Mouse (Mus musculus): ENCODE data around the gene Crtam.

Gene Crtam

DNA sequence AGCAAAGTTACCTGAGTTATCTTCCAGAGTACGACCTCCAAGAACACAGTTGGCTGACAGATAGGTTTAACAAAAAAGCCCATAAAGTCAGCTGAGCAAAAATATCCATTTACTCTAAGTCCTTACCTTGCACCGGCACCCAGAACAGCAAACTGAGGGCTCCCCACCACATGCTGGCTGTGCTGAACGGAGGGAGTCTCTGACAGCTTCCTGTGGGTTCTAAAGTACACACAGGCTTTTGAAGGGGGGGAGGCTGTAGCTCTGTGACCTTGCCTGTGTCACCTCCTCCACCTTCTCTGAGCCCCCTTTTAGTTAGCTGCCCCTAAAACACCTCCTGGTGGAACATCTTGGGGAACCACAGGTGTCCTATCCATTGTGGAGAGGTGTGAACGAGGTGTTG, at the start of gene Crtam:
Gene Crtam (minus strand): TSS at position 214 of the 400 bp plus-strand sequence.
- in situ Hi-C loops (cut with MboI, MseI) = no loop called here

DNA sequence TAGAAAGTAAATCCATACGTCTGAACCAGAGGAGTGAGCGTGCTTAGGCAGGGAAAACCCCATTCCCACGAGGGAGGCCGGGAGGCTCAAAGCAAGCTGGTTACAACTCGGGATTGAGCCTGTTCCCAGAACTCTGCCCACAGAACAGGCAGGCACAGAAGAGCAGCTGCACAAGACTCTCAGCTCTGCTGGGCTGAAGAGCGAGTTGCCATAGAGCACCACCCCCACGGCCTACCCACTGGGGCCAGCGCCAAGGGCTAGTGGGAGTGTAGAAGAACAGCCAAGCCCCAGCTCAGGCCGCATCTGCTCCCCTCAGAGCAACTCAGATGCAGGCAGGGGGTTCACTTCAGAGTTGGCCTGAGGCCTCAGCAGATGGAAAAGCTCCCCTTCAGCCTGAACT, 49.7 kb upstream of the Crtam start:
- in situ Hi-C loops (cut with MboI, MseI) = no loop called here

DNA sequence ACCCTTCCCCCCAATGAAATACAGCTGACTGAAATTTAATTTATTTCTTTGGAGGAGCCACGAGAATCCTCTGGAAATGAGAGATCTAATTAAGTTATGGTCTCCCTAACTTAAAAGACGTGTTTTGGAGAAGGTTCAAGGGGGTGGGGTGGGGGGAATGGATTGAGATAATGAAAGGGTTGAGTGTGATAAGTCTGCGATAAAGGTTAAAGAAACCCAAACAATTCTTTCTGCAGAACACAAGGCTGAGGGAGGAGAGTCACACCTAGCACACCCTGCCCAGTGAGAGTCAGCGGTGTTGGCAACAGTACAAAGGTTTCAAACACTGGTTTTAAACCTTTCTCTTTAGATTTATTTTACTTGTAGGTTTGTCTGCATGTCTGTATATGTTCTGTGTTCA, 49.0 kb upstream of the Crtam start:
- in situ Hi-C loops (cut with MboI, MseI) = no loop called here

DNA sequence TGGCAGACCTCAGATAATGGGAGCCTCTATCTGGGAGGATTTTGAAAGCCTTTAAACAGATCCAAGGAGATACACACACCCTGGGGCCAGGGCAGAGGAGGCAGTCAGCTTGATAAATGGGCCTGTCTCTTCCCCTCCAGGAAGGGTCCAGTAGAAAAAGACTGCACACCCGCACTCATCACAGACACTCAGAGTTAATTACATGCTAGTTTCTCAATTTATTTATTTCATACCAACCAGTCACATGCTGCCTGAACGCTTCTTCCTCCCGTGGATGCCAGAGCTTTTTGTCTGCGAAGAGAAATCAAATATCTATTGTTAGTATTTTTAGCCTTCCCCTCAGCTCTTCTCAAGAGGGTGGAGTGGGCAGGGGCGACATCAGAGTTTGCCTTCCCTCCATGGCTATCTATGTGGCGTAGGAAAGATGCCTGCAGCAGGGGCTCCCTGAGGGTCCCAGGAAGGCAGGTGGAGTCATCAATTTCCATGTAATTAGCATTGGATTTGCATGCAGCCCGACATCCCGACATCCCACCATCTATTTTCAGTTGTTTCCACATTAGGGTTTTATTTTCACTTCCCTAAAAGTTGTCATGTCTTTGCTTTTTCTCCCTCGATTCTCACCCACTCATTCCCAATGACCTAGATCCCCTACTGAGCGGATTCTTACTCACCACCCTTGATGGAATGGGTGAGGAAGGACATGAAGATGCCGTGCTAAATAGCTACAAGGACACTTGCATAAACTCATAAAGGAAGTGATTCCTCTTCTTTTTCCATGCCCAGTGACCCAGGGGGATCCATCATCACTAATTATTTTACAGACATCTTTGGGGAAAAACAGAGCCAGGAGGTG, 46.9 kb upstream of the Crtam start:
- in situ Hi-C loops (cut with MboI, MseI) = no loop called here

DNA sequence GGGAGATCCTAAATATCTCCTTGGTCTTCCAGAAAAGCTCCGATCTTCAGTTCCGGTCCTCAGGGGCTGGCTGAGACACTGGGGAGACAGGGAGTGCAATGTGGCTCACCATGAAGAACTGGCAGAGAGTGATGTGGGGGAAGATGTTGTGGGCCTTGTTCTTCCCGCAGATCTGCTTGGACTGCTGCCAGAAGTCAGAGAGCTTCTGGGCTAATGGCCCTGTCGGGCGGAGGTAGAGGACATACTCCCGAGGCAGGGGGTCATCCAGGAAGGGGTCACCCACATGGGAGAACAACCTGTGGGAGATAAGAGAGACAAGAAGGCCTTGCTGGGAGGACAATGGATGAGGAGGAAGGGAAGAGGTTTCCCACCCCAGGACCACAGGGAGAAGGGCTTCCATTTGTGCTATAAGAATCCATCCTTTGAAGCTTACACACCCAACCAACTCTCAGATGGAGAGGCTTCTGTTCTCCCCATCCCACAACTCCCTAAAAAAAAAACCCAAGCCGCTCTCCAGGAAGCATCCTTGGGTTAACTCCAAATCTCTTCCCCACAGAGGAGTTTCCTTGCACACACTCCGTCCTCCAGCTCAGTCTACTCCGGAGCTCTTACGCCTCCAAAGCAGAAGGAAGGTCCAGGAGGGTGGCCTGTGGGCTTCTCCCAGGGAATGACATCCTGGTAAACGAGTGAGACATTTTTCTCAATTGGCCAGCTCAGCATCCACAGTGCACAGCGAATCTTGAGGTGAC, 46.1 kb upstream of the Crtam start:
- in situ Hi-C loops (cut with MboI, MseI) = no loop called here

DNA sequence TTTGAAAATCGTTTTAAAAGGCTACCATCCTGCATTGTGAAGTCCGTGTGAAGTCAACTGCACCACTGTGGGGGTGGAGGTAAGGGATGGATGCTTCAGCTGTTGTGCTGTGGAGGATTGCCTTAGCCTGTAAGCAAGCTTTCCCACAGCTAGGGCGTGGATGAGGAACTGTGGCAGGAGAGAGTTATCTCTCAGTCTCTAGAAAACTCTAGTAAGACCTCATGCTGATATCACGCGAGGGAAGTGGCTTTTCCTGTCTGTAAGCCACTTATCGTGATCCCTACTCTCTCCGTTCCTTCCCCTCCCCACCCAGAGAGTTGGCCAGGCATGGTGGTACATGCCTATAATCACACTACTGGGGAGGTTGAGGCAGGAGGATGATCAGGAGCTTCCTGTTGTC, 44.9 kb upstream of the Crtam start:
- in situ Hi-C loops (cut with MboI, MseI) = loop anchor here (5.0 kb wide), 1 partner anchor 133 kb away; no protein-coding TSS in a partner anchor

DNA sequence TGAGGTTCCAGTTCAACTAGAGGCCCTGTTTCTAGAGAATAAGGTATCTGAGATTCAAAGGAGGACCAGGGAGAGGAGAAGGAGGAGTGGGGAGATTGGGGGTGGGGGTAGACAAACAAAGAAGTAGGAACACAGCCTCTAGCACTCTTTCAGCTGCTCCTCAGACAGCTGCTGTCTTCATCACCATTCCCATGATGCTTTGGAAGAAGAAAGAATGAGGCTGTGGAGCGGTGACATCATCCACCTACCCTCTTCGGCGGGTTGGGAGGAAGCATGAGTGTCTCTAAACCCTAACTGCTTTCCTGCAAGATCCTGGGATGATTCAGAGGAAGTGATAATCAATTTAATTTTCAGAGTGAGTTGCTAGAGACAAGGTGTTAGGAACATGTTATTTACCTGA, 44.4 kb upstream of the Crtam start:
- in situ Hi-C loops (cut with MboI, MseI) = loop anchor here (5.0 kb wide), 1 partner anchor 133 kb away; no protein-coding TSS in a partner anchor

DNA sequence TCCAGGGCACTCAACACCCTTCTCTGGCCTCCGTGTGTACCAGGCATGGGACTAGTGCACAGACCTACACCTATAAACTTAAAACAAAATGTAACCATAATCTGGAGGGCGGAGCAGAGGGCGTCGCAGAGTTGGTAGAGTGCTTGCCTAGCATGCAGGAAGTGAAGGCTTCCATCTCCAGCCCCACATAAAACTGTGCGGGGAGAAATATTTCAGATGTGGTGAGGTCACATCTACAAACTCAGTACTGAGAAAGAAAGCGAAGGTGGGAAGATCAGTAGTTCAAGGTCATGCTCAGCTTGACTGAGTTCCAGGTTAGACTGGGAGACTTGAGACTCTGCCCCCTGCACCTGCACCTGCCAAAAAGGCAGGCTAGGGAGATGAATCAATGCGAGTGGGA, 43.8 kb upstream of the Crtam start:
- in situ Hi-C loops (cut with MboI, MseI) = loop anchor here (5.0 kb wide), 1 partner anchor 134 kb away; no protein-coding TSS in a partner anchor

DNA sequence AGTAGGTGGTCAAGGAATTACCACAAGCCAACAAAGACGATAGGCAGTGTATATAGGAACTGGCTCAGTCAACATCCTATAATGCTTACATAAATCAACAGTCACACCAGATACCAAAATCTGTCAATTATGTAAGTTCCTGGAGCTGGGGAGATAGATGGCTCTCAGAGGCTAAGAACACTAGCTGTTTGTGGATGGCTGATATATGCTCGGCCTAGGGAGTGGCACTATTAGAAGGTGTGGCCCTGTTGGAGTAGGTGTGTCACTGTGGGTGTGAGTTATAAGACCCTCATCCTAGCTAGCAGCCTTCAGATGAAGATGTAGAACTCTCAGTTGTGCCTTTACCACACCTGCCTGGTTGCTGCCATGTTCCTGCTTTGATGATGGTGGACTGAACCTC, 43.2 kb upstream of the Crtam start:
- in situ Hi-C loops (cut with MboI, MseI) = loop anchor here (5.0 kb wide), 1 partner anchor 135 kb away; no protein-coding TSS in a partner anchor

DNA sequence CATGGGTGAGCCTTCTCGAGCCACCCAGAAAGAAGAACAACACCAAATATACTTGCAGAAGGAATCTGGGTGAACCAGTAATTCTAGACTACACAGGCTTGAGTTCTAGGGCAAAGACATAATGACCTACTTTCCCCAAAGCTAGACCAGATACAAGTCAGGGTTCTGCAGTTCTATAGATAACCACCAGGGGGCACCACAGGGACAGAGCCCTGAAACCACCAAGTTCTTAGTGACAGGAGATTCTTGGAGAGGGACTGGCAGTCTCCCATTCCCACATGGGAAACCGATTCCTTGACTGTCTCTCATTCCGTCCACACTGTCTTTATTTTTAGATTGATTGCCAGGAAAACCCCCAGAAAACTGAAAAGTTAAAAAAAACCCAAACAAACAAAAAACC, 40.2 kb upstream of the Crtam start:
- in situ Hi-C loops (cut with MboI, MseI) = loop anchor here (5.0 kb wide), 1 partner anchor 138 kb away; no protein-coding TSS in a partner anchor

DNA sequence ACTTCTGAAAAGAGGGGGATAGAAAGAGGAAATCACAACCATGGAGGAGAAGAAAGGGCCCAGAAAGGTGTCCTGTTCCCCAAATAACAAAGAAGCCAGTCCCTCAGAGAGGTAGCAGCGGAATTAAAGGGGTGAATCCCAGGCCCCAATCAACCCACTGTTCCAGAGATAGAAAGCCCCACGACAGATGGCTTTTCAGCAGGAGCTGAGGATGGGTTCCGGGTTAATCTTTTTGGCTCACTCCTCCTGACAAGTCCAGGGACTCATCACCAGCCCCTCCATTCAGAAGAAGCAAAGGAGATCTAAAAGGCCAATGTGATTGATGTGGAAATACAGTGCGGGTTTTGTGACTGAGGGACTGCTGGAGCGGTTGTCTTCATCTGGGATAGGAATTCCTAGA, 39.2 kb upstream of the Crtam start:
- in situ Hi-C loops (cut with MboI, MseI) = no loop called here

DNA sequence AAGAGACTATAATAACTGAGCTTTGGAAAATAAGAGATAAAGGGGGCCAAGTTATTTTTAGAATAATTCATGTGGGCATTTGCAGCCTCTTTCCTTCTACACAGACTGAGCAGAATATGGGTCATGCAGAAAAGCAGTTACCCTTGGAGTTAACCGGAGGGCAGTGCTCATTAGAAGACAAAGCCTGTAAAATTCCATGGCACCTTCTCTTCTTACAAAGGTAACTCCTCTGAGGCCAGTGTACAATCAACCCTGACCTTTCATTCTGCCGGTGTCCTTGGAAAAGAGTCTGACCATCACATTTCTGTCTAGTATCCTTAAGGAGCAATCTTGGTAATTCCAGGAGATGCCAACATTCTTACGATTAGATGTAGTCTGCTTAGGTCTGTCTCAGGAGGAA, 37.0 kb upstream of the Crtam start:
- in situ Hi-C loops (cut with MboI, MseI) = no loop called here

DNA sequence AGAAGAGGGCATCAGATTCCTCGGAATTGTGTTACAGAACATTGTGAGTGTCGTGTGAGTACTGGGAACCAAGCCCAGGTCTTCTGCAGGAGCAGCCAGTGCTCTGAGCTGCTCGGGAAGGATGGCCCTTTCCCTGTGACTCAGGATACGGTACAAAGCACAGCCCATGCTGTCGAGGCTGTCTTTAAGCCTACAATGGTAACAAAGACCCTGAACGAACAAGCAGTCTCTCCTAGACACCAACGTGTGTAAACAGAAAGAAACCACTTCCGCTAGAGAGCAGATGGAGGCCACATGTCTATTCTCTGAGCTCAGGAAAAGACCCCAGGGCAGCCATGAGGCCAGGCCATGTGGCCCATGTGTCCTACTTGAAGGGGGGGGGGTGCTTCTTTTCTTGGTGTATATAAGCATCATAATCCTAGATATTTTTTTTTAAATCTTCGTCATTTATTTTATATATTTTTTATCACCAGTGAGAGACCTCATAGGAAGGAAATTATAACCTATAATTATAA, 33.8 kb upstream of the Crtam start:
- in situ Hi-C loops (cut with MboI, MseI) = no loop called here

DNA sequence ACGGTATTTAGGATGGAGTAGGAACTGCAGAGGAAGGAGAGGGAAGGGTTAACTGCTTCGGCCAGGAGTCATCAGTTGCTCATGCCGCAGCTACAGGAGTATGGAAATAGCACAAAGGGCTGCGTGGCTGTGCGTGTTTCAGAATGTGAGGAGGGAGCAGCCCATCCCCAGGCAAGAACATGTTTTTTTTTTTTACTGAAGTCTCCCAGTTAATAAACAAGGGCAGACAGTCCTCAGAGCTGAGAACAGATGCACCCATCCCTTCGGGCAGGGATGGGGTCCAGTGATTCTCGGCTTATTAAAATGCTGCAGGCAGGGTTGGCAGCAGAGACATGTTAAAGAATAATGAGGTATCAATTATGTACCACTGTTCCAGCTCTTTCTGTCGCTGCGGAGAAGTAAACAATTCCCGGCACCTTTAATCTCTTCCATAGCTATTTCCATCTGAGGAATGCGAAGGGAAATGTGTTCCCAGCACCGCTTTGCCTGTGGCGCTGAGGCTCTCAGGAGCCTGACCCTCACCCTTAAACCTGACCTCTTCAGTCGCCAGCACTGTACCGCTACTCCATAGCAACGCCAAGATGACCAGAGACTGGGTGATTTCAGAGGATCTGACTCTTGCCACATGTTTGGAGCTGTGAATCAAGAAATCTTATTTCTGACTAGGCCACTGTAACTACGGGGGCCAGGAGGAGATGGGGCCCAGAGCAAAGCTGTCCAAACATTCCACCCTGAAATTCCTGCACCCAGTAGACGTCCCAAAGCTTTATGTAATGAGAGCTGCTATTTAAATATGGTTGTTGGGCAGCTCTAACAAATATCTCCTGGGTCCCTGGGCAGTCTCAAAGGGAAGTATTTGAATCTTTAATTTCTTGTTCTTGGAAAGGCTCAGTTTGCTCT, 27.4 kb upstream of the Crtam start:
- in situ Hi-C loops (cut with MboI, MseI) = no loop called here

DNA sequence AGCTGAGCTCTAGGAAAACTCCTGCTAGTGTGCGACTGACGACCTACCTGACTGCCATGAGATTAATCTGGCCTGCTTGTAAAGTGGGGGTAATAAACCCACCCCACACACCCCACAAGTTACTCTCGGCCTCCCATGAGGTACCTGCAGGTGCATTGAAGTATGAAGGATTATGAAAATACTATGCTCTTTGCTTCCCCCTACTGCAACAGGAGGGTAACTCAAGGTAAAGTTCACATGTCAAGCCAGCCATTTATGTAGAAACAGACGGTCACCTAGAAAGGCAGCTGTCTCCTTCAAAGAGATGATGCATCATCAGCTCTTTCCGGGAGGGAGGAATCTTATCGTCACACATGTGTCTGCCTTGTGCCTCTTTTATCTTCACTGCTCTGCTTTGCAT, 25.4 kb upstream of the Crtam start:
- in situ Hi-C loops (cut with MboI, MseI) = loop anchor here (5.0 kb wide), 2 partner anchors 48 to 93 kb away; no protein-coding TSS in a partner anchor

DNA sequence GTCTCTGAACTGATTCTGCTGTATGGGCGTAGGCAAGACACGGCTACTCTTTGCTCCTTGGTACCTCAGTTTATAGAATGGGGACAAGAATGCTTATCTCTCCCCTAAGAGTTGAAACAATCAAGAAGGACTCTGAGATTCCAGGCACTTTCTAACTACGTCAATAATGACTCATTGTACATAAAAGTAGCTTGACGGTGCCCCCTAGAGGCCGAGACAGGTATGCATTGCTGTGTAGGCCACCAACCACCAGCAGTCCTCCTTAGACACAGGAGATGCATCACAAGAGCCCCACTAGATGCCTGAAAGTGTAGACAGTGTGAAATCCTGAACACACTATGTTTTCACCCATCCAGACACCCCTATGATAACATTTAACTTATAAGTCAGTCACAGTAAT, 24.0 kb upstream of the Crtam start:
- in situ Hi-C loops (cut with MboI, MseI) = loop anchor here (5.0 kb wide), 2 partner anchors 46 to 91 kb away; no protein-coding TSS in a partner anchor

DNA sequence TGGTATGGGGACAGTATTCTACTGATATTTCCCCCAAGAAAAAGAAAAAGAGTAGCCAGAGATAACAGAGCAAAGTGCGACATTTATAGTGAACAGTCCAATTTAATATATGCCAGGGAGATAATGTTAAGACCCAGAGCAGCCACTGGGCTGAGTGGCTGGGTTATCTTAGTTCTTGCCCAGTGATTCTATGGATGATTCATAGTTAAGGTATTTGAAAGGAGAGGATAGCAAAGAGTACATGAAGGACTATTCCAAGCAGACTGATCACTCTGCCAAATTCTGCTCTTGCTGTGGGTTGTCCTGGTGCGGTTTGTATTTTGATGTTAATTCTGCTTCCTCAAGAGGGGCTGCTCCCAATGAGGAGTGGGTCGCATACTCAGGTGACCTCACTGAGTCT, 17.3 kb upstream of the Crtam start:
- in situ Hi-C loops (cut with MboI, MseI) = no loop called here

DNA sequence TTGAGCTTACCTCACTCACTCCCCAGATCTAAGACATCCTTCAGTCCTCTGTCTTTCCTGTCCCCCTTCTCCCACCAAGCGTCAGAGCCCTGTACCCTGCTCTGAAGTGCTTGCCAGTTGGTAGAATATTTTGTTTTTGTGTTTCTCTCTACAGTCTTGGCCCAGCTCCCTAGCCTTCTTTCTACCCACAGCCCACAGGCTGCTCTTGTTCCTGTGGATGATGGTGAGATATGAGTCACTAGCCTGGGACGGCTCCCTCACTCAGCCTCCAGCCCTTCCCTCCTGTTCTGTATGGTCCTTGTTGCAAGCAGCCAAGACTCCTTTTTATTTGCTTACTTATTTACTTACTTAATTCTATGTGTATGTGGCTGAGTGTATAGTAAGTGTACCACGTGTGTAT, 16.1 kb upstream of the Crtam start:
- in situ Hi-C loops (cut with MboI, MseI) = no loop called here

DNA sequence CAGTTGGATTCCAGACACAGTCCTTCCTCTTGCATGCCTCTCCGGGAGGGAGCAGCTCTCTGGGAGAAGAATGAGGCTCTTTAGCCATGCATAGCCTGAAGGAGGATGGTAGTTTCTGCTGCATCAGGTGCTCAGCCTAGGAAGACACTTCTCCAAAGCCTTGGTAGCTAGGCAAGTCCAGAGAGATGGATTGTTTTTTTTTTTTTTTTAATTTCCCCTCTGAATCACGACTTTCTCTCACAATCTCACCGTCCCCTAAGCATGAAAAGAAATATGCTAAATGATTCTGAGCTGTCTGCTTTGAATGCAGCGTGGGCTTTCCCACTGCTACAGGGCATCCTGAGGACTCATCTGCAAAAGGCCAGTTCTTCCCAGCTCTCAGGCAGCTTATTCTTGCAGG, 10.1 kb upstream of the Crtam start:
- in situ Hi-C loops (cut with MboI, MseI) = no loop called here

DNA sequence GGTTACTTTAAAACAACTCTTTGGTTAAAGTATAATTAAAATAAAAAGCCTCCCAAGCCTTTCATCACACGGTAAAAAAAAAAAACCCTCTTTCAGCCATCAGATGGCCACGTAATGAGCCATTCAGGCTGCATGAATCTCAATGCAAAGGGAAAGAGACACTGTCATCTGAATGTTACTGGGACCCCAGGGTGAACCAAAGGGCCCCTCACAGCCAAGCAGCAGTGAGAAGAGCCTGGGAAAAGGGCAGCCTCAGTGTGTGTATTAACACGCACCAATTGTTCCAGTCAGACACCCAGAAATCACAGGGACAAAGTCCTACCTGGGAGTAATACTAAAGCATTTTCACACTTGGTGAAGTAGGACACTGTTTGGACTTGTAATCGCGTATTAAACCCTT, 8.0 kb upstream of the Crtam start:
- in situ Hi-C loops (cut with MboI, MseI) = no loop called here

All from regulatory T cell (primary cell).